Mouse (Mus musculus) ovary, postnatal 14 days (tissue): ENCODE results near the gene Dll4.

Experiments used
- DNase-seq: peaks from one replicate; pipeline ENCODE4 v3.0.0; 2022; ENCODE audit warnings: low spot score

The Dll4 gene

GRCm38 (mm10) chr2:119325568-119326143 is at the start of gene Dll4:
Dll4 (plus strand) TSS chr2:119325784.
- DNase-seq = no peak

- DNase-seq = no peak
Observed at GRCm38 (mm10) chr2:119276926-119277325, 48.7 kb upstream of the Dll4 start.

- no peak for DNase-seq
Observed at GRCm38 (mm10) chr2:119277810-119278209, 47.8 kb upstream of the Dll4 start.

DNA sequence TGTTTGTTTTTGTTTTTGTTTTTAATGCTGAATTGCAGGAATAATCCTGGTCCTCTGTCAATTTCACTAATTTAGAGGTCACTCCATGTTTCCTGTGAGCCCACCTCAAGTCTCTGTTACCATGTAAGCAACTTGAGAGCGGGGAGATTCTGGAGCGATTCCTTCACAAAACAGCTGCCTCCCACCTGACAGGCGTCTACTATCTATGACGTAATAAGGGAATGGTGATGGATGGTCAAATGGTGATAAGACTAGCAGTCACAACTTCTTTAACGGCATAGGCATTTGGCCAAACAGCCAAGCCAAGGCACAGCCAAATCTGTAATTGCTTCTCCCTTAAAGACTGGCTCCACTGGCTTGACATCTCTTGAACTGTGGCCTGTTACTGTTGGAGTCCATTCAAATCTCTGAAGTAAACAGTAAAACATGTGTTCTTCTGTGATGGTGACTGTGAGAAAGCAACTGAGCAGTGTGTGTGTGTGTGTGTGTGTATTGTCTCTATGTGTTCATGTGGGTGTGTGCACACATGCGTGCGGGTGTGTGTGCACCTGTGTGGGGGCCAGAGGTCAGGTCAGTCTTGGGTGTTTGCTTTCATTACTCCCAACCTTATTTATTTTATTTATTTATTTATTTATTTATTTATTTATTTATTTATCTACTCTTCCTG is 43.6 kb upstream of the Dll4 start:
- DNase-seq = no peak

- DNase-seq = no peak
Observed at GRCm38 (mm10) chr2:119287372-119287771, 38.2 kb upstream of the Dll4 start.

- DNase-seq = peak; percentile 97
Observed at GRCm38 (mm10) chr2:119288270-119288882, 37.2 kb upstream of the Dll4 start, which contains the start of gene Vps18. Vps18 (plus strand) TSS chr2:119288740.

DNA sequence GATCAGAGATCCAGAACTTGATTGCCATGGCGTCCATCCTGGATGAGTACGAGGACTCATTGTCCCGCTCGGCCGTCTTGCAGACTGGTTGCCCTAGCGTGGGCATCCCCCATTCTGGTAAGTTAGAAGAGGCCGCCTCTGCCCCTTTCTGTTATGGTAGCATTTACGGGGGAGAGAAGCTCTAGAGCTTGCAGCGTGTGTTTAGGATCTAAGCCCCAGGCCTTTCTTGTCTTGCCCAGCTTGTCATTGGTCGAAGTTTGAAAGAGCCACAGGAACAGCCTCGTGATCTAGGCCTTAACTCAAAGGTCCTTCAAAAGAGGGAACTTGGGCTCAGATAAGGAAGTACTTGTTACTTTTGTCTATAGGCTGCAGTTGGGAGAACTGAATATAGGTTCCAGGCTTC is 36.6 kb upstream of the Dll4 start:
- no peak for DNase-seq

GRCm38 (mm10) chr2:119292281-119292680 is 33.3 kb upstream of the Dll4 start:
- no peak for DNase-seq

GRCm38 (mm10) chr2:119292852-119293251 is 32.7 kb upstream of the Dll4 start:
- DNase-seq = no peak

GRCm38 (mm10) chr2:119293311-119293710 is 32.3 kb upstream of the Dll4 start:
- no peak for DNase-seq

- no peak for DNase-seq
Observed at GRCm38 (mm10) chr2:119293776-119294390, 31.7 kb upstream of the Dll4 start.

GRCm38 (mm10) chr2:119294411-119294810 is 31.2 kb upstream of the Dll4 start:
- no peak for DNase-seq

DNA sequence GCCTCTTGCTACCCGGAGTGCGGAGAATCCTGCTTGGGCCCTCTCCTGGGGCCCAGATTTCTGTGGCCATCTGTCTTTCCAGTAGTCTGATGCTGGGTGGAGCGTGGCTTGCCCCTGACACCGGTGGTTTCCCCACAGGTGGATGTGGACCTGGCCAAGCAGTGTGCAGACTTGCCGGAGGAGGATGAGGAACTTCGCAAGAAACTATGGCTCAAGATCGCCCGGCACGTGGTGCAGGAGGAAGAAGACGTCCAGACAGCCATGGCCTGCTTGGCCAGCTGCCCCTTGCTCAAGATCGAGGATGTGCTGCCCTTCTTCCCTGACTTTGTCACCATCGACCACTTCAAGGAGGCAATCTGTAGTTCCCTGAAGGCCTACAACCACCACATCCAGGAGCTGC is 28.8 kb upstream of the Dll4 start:
- no peak for DNase-seq

DNA sequence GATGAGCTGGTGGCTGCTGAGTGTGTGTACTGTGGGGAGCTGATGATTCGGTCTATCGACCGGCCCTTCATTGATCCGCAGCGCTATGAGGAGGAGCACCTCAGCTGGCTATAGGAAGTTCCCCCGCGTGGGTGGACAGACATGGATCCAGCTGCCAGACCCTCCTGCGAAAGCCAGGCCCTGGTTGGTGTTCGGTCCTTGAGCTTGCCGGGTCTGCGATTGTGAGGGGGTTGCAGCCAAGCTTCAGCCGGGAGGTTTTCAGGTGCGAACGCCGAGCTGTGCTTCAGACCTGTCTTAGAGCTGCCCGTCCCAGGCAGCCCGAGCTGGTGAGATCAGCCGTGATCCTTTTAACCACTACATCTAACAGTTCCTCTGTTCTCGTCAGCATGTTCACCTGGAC is 28.1 kb upstream of the Dll4 start:
- DNase-seq = no peak

DNA sequence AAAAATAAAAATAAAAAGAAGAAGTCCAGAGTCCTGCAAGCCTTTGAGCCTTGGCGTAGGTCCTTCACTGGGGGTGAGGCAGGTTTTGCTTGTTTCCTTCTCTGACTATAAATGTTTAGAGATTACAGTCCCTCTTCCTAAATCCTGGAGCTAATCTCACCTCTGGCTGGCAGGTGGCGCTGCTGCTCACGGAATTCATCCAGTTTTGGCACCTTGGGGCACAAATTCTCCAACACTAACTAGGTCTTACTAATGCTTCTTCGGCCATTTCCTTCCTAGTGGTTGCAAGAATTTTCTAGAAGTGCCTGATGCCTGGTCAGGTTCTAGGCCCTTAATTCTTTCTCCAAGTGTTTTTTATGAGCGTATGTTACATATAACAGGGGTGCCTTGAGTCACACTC is 27.3 kb upstream of the Dll4 start:
- peak; percentile 64 for DNase-seq

DNA sequence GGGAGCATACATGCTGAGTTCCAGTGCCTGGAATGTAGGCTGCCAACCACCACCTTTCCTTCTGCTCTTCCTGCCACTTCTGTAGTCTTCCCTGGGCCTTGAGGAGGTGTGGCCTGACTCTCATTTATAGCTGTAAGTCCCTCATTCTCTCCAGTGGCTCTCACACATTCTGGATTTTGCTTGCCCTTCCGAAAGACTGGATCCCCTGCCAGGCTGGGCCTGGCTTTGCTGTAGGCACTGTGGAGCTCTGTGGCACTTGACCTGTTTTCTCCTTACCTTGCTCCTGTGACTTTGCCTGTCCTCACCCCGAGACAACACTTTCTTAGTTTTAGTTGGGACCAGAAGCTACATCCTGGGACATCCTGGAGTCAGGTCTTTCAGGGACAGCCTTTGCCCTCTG is 26.7 kb upstream of the Dll4 start:
- no peak for DNase-seq

DNA sequence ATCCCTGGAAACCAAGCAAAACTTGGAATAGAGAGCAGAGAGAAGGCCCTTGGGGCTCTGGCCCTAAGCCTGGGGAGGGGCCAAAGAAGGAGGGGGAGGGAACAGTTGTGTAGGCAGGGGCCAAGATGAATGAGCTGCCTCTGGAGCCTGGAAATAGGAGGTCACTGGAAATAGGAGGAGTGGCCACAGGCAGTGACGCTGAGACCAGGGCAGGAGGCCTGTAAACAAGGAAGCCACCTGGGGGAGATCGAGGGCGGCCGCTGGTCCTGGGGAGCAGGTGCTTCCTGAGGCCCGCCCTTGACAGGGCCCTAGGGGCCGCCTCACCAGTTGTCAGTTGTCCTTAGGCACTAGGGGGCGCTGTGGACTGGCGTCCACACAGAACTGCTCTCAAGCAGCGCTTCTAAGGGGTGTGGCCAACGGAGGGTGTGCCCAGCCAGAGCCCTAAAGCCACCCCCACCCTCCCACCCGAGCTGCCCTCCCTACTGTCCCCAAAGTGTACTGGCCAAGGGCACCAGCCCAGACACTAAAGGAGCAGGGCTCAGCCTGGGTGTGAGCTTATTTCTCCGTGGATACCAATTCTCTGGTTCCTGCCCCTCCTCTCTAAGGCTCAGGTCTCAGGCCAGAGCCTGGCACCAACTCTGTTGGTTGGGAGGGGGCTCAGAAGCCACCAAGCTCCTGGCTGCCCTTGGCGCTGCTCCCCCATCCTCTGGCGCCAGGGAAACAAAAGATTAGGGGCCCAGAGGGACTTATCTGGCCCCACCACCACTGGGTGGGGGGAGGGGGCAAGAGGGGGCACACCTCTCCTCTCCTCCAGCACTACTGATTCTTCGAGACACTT is 25.4 kb upstream of the Dll4 start:
- DNase-seq = peak; percentile 76

DNA sequence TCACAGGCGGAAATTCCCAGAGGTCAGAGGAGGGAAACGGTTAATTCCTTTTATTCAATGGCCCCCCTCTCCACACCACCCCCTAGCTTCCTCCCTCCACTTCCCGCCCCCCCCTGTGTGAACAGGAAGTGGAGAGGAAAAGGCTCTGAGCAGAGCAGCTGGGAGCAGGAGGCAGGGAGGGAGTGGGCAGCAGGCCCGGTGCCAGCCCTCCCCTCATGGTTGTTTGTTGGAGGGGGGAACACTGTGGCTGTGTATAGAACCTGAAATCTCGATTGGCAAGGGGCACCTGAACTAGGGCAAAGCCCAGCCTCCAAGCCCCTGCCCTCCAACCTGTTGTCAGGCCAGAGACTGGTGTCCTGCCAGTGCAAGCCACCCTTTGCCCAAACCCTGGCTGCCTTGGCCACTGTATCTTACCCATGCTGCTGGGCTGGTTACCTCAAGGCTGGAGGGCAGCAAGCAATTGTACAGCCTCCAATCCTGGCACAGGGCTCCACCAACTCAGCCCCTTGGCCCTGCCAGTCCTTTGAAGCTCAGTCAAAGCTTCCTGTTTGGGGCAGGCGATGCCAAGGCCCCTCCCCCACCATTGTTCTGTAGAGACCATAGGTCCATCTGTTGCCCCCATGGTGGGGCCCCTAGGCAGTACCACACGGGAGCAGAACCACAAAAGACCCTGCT is 24.6 kb upstream of the Dll4 start:
- no peak for DNase-seq

- DNase-seq = no peak
Observed at GRCm38 (mm10) chr2:119302876-119303275, 22.7 kb upstream of the Dll4 start.

DNA sequence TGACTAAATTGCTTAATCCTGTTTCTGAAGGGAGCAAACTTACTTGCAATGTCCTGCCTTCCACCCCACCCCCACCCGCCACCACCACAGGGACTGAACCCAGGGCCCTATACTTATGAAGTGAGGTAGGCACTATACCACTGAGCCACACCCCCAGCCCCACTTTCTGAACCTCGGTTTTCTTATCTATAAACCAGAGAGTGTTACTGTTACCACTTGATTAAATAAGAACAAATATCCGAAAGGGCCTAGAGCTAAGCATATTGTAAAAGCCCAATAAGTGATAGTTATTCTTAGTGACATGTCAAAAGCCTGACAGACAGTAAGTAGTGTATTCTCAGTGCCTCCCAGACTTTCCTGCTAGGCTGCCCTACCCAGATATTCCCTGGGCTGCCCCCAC is 21.2 kb upstream of the Dll4 start:
- no peak for DNase-seq

GRCm38 (mm10) chr2:119304798-119305208 is 20.8 kb upstream of the Dll4 start:
- DNase-seq = no peak

DNA sequence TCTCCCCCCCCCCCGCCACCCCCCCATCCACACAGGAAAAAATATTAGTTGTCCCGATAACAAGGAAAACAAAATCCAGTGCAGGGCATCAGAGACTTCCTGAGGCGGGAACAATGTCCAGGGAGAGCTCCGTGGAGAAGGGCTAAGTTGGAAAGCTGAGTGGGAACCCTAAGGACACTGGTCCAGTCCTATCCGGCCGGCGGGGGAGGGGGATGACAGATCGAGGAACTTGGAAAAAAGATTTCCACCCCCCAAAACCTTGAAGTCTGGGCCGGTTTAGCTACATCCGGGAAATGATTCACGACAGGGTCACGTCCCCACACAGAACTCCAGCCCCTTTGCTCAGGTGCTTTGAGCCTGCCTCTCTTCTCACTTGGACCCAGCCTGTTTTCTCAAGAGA is 14.0 kb upstream of the Dll4 start:
- DNase-seq = no peak
